Mouse (Mus musculus) mouse trophoblast stem cell (cell line): ENCODE data around the gene Syn3.
"Not testable (repeated sequence)": the region's sequence is repeated elsewhere in the genome, so short reads cannot be mapped to it uniquely, and the experiment has no call there.

Source experiments
- in situ Hi-C, 2 experiments: fragments of 300-500 bp; cut with MseI, MboI; formaldehyde crosslinking; loops; 2 replicates in 1 of 2; 3 replicates in 1 of 2; pipeline ENCODE4 v1.15.1; 2025

Gene Syn3

DNA sequence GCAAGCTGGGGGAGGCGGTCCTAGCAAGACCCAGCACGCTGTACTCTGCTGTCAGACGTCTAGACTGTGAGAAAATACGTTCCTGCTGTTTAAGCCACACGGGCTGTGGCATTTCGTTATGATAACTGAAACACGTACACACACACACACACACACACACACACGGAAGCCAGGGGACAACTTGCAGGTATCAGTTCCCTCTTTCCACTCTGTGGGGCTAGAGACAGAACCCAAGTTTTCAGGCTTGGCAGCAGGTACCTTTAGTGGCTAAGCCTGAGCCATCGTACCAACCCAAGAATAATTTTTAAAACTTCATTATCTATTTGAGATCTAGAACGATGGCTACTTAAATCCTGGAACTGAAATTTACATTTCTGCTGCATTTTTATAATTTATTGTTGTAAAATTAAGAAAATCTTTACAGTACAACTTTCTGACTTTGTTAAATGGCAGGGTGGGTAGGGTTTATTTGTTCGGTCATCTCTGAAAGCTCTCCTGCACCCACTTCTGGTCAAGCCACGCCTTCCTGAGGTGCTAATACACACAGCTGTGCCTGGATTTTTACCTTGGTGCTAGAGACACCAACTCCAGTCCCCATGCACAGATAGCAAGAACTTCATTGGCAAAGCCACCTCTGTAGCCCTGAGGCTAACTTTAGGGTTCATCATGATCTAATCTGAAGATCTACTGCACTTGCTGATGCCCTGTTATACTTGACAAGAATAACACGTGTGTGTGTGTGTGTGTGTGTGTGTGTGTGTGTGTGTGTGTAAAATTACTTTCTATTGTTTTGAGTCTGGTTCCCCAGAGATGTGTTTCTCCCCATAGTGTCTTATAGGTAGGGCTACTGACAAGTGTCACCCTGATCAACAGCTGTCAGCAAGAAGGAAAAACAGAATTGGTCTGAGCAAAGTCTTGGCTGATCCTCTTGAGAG, 29.8 kb downstream of the Syn3 start:
- in situ Hi-C loops, result loop anchor here (10.0 to 25.0 kb wide), 2 partner anchors 494 to 507 kb away; partner anchors contain the start of gene Rtcb (in 1 of the 2)

GRCm38 (mm10) chr10:86463538-86464199, 35.0 kb downstream of the Syn3 start:
- in situ Hi-C loops, result loop anchor here (5.0 to 25.0 kb wide), 4 partner anchors 156 to 501 kb away; partner anchors contain the start of gene Rtcb (in 1 of the 2)

GRCm38 (mm10) chr10:86459643-86460042, 39.1 kb downstream of the Syn3 start:
- in situ Hi-C loops, result loop anchor here (5.0 to 25.0 kb wide), 5 partner anchors 152 to 497 kb away; partner anchors contain the start of gene Rtcb (in 1 of the 2)

- in situ Hi-C loops, result loop anchor here in 1 of 2 experiments (10.0 to 25.0 kb wide), 2 partner anchors 393 to 495 kb away; partner anchors contain the start of gene Rtcb
Observed at GRCm38 (mm10) chr10:86457665-86458209, 41.0 kb downstream of the Syn3 start.

DNA sequence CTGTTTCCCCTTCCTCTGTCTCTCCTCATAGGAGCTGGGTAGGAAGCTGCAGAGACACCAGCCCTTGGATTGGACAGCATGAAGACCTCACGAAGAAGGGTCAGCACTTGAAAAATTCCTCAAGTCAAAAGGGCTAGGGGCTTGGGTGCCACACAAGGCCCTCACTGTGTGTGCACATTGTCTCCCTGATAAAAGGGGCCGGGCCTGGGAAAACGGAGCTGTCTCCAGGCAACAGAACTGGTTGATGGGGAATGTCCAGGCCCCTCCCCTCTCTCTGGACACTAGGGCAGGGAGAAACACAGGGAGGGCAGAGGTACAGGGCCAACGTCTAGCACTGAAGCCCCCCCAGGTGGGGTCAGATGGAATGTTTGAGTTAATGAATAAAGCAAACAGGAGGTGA, 41.5 kb downstream of the Syn3 start:
- in situ Hi-C loops, result loop anchor here in 1 of 2 experiments (10.0 to 25.0 kb wide), 2 partner anchors 392 to 495 kb away; partner anchors contain the start of gene Rtcb

DNA sequence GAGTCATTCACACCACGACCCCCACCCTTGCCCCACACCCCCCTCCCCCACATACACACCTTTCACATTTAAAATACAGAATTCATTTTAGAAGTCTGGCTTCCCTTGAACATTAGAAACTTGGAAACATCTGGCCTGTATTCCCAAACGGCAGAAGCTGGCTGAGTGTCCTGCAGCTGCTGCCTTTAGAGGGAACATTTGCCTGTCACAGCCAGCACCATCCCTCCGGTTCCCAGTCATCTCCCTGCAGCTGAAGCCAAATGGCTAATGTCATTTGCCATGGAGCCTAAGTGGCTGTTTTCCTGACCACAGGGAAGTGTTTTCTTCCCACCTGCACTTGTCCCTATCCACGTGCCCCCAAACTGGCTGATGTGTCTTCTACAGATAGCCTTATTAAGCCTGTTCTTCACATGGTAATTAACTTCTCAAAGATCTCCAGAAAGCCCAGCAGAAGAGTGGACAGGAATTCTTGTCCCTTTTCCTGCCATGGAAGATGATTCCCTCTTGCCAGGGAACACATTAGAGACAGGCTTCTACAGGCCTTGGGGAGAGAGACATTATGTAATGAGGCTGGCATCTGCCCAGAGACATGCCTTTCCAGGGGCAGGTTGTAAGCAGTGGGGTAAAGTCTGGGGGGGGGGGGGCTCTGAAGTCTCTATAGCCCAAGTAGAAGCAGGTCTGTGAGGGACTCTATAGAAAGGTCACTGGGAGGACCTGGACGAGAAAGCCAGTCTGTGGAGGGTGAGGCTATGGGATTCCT, 43.2 kb downstream of the Syn3 start:
- in situ Hi-C loops, result loop anchor here in 1 of 2 experiments (10.0 to 25.0 kb wide), 2 partner anchors 391 to 493 kb away; partner anchors contain the start of gene Rtcb

GRCm38 (mm10) chr10:86452326-86452995, 46.2 kb downstream of the Syn3 start:
- in situ Hi-C loops, result loop anchor here in 1 of 2 experiments (5.0 to 25.0 kb wide), 4 partner anchors 75 to 490 kb away; partner anchors contain the start of genes Rtcb and Timp3

GRCm38 (mm10) chr10:86451294-86451693, 47.4 kb downstream of the Syn3 start:
- in situ Hi-C loops, result loop anchor here in 1 of 2 experiments (5.0 to 25.0 kb wide), 4 partner anchors 74 to 489 kb away; partner anchors contain the start of genes Rtcb and Timp3

- in situ Hi-C loops, result no loop called here
Observed at GRCm38 (mm10) chr10:86446649-86447048, 52.0 kb downstream of the Syn3 start.

DNA sequence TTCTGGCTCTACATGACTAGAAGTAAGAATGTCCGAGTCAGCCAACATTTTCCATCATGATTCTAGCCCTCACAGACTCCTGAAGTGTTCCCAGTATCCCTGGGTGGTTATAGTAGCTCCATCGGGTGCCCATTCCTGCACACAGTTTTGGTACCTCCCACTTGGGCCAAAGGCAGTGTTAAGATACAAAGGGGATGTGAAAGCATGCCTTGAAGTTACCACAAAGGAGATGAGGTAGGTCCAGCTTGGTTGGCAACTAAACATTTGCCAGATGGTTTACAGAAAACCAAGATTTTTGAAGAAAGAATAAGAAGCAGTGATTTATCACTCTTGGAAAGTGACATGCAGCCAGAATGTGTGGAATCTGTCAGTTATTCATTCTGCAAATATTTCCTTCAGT, 53.5 kb downstream of the Syn3 start:
- in situ Hi-C loops, result no loop called here

DNA sequence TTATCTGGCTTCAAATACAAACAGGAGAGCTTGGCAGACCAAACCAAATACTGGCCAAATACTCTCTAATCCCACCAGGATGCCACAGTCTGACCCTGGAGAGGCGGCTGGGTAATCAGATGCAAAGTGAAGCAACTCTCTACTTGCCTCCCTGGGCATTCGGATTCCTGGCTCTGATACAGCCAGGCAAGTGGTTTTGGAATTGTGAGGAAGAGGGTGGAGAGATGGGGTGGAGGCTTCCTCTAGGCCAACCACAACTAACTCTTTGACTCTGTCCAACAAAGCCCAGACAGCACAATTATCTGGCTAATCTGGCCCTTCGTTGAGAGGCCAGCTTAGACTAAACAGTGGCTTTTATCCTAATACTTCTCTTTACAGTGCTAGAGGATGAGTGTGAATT, 54.0 kb downstream of the Syn3 start:
- in situ Hi-C loops, result no loop called here

DNA sequence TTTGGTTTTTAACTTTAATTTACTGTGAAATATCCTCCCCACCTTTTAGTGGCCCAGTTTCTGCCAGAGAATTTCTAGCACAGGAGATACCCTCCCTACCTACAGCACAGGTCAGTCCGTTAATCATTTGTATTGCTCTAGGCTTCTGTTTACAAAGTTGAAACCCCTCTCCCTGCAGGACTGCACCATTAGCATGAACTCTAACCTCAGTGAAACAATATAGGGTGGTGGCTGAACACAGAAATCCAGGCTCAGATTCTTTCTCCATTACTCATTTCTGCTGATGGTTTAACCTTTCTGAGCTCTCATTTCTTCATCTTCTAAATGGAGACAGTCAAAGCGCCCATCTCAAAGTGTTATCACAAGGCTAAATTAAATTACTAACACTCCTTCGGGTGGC, 56.9 kb downstream of the Syn3 start:
- in situ Hi-C loops, result no loop called here

DNA sequence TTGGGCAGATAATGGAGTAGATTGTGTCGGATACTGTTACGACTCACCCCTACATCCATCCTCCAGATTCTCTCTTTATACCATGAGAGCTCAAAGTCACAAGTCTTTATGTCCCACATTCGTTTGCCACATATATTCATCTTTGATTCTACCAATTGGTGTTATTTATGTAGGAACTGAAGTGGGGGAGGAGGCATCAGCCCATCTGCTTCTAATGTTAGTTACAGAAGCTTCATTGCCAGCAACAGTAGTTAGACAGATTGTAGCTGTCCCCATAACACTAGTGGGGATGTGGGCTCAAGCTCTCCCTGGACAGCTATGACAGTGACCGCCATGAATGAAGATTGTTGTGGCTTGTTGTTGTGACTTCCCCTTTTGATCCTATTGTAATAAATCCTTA, 59.1 kb downstream of the Syn3 start:
- in situ Hi-C loops, result no loop called here

GRCm38 (mm10) chr10:86437294-86437693, 61.4 kb downstream of the Syn3 start:
- in situ Hi-C loops, result no loop called here

DNA sequence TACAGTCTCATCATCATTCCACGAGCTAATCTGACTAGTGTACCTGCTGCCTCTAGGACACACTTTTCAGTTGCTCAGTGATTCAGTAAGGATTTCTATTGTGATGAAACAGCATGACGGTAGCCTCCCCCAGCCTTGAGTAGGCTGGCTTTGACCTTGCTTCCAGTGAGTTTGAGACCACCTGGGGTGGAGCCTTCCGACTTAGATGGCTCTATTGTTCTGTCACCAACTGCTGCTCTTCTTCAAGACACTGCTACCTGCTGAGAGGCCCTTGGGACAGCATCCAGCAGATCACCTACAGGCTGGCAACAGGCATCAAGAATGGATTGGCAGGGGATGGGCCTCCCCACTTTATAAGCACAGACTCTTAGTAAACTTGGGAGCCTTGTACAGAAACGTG, 63.7 kb downstream of the Syn3 start:
- in situ Hi-C loops, result not testable (repeated sequence)

GRCm38 (mm10) chr10:86429651-86430050, 69.0 kb downstream of the Syn3 start:
- in situ Hi-C loops, result no loop called here

DNA sequence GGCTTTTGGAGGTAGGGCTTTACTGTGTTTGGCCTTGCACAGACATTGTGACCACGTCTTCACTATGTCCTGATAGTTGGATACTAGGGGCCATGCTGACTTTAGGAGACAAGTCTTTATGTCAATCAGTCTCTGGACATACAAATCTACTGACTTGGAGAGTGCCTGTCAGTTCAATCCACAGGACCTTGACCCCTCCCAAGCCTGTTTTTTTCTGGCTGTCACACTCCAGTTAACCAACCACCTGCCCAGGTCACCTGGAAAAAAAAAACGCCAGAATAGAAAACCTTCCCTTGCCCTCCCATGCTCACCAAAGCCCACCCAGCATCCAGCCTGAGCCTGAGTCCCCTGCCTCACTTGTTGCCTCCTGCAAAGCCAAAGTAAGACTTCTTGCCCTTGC, 70.7 kb downstream of the Syn3 start:
- in situ Hi-C loops, result no loop called here

GRCm38 (mm10) chr10:86425690-86426530, 72.8 kb downstream of the Syn3 start:
- in situ Hi-C loops, result no loop called here

DNA sequence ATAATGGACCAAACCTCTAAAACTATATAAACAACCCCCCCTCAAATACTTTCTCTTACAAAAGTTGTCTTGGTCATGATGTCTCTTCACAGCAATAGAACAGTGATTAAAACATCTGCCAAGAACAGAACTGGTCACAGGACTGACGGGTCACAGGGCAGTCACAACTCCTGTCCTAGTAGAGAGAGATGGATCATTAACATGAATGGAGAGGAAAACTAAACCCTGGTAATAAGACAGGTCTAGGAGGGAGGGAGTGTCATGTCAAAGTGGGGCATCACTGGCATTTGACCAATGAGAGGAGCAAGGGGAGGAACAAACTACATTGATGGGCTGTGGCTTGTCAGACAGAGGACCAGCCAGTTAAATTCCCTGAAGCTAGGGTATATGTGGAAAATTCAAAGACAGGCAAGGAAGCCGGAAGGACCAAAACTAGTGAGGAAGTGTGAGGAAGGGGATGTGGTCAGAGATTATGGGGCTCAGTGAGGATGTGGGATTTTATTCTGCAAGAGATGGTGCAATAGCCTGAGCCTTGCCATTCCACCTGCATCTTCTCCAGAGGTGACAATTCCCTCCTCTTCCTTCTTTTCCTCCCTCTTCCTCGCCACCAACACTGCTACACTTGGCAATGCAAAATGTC, 76.8 kb downstream of the Syn3 start:
- in situ Hi-C loops, result no loop called here
